Mouse (Mus musculus): ENCODE data around the gene Sec16a. TPM values are rescaled to one million over a fixed set of nuclear protein-coding genes. Genes with fewer than 3 reads are reported as not detected.
"Not testable (repeated sequence)": the region's sequence is repeated elsewhere in the genome, so short reads cannot be mapped to it uniquely, and the experiment has no call there.

Sec16a gene
- total RNA-seq, 2 experiments from 2014 or later: 50.6 to 50.9 TPM

GRCm38 (mm10) chr2:26401023-26401422, 44.0 kb downstream of the Sec16a start:
- Histone ChIP-seq H3K4me3 (no peak overlapping the region), H3K27ac (no peak overlapping the region)
- intact Hi-C loops (cut with DNase I): no loop called here
- TF ChIP-seq CTCF (IDR thresholded peaks at IDR 0.05): no peak
- no peak for DNase-seq (ENCODE audit: extremely low spot score in 1 of 2, low spot score in 2 of 2)

- DNase-seq (ENCODE audit: extremely low spot score in 1 of 2, low spot score in 2 of 2): no peak
- Histone ChIP-seq H3K4me3 (no peak overlapping the region), H3K27ac (no peak overlapping the region)
- intact Hi-C loops (cut with DNase I): no loop called here
- TF ChIP-seq CTCF (IDR thresholded peaks at IDR 0.05): no peak
Measured at GRCm38 (mm10) chr2:26400296-26400695, 44.7 kb downstream of the Sec16a start.

- DNase-seq (ENCODE audit: extremely low spot score in 1 of 2, low spot score in 2 of 2): no peak
- intact Hi-C loops (cut with DNase I): no loop called here
- H3K27ac ChIP-seq: no peak overlapping the region
Measured at GRCm38 (mm10) chr2:26399647-26400046, 45.4 kb downstream of the Sec16a start.

GRCm38 (mm10) chr2:26398978-26399377, 46.0 kb downstream of the Sec16a start:
- Histone ChIP-seq H3K27ac (no peak overlapping the region; the same call in 1 of the 2 replicates), H3K4me3 (no peak overlapping the region)
- no peak for DNase-seq (ENCODE audit: extremely low spot score in 1 of 2, low spot score in 2 of 2)
- TF ChIP-seq CTCF (IDR thresholded peaks at IDR 0.05): no peak
- intact Hi-C loops (cut with DNase I): no loop called here

More at GRCm38 (mm10) chr2:26399647-26400046, 45.4 kb downstream of the Sec16a start:
- TF ChIP-seq CTCF (IDR thresholded peaks at IDR 0.05): no peak
- no peak overlapping the region for H3K4me3 ChIP-seq

GRCm38 (mm10) chr2:26391617-26392016, 53.4 kb downstream of the Sec16a start:
- intact Hi-C loops (cut with DNase I): no loop called here

GRCm38 (mm10) chr2:26390954-26391353, 54.1 kb downstream of the Sec16a start:
- H3K4me3 ChIP-seq: no peak overlapping the region
- no peak overlapping the region for H3K27ac ChIP-seq
- intact Hi-C loops (cut with DNase I): no loop called here
- DNase-seq (ENCODE audit: extremely low spot score in 1 of 2, low spot score in 2 of 2): no peak
- no peak for TF ChIP-seq CTCF (IDR thresholded peaks at IDR 0.05)

More at GRCm38 (mm10) chr2:26391617-26392016, 53.4 kb downstream of the Sec16a start:
- TF ChIP-seq CTCF (IDR thresholded peaks at IDR 0.05): no peak
- no peak overlapping the region for H3K27ac ChIP-seq
- no peak for DNase-seq (ENCODE audit: extremely low spot score in 1 of 2, low spot score in 2 of 2)
- no peak overlapping the region for H3K4me3 ChIP-seq

- H3K27ac ChIP-seq: peak within 1 kb of the TSS; percentile 87
- TF ChIP-seq CTCF (IDR thresholded peaks at IDR 0.05): no peak
- DNase-seq (ENCODE audit: extremely low spot score in 1 of 2, low spot score in 2 of 2): peak; percentile 88 to 90
- intact Hi-C loops (cut with DNase I): loop anchor here (1.0 to 5.0 kb wide), 2 partner anchors 9 to 72 kb away; partner anchors contain the start of genes Gpsm1 and Snapc4
- H3K4me3 ChIP-seq: peak within 1 kb of the TSS; percentile 94
Measured at GRCm38 (mm10) chr2:26389154-26389690, 55.8 kb downstream of the Sec16a start, which contains the start of the genes Entr1 and Pmpca. TSS of gene Entr1 (minus strand) at chr2:26389316. TSS of gene Pmpca (plus strand) at chr2:26389339.

GRCm38 (mm10) chr2:26388682-26389153, 56.3 kb downstream of the Sec16a start:
- DNase-seq (ENCODE audit: extremely low spot score in 1 of 2, low spot score in 2 of 2): peak in 1 of 2 experiments; percentile 47
- intact Hi-C loops (cut with DNase I): loop anchor here (1.0 to 5.0 kb wide), 2 partner anchors 8 to 71 kb away; partner anchors contain the start of genes Gpsm1 and Snapc4

GRCm38 (mm10) chr2:26387713-26388112, 57.3 kb downstream of the Sec16a start:
- no peak overlapping the region for H3K4me3 ChIP-seq
- intact Hi-C loops (cut with DNase I): loop anchor here (5.0 kb wide), 1 partner anchor 70 kb away; the partner anchor contains the start of gene Gpsm1
- DNase-seq (ENCODE audit: extremely low spot score in 1 of 2, low spot score in 2 of 2): no peak
- no peak for TF ChIP-seq CTCF (IDR thresholded peaks at IDR 0.05)
- H3K27ac ChIP-seq: no peak overlapping the region

More at GRCm38 (mm10) chr2:26388682-26389153, 56.3 kb downstream of the Sec16a start:
- Histone ChIP-seq H3K4me3 (peak overlapping the region; percentile 94), H3K27ac (peak overlapping the region; percentile 69)
- no peak for TF ChIP-seq CTCF (IDR thresholded peaks at IDR 0.05)

GRCm38 (mm10) chr2:26380871-26381270, 64.1 kb downstream of the Sec16a start:
- peak overlapping the region; percentile 88 for H3K4me3 ChIP-seq
- intact Hi-C loops (cut with DNase I): loop anchor here (1.0 to 2.0 kb wide), 2 partner anchors 8 to 80 kb away; partner anchors contain the start of genes Entr1 and Pmpca
- not testable (repeated sequence) for DNase-seq (ENCODE audit: extremely low spot score in 1 of 2, low spot score in 2 of 2); H3K27ac ChIP-seq

GRCm38 (mm10) chr2:26380131-26380771, 64.8 kb downstream of the Sec16a start, which contains the start of gene Snapc4:
TSS of gene Snapc4 (minus strand) at chr2:26380653.
- DNase-seq (ENCODE audit: extremely low spot score in 1 of 2, low spot score in 2 of 2): peak; percentile 81 to 85
- peak within 1 kb of the TSS; percentile 78 for H3K27ac ChIP-seq
- intact Hi-C loops (cut with DNase I): loop anchor here (1.0 to 2.0 kb wide), 2 partner anchors 9 to 79 kb away; partner anchors contain the start of genes Entr1 and Pmpca
- peak within 1 kb of the TSS; percentile 88 for H3K4me3 ChIP-seq
- TF ChIP-seq CTCF (IDR thresholded peaks at IDR 0.05): no peak

- no peak overlapping the region for H3K4me3 ChIP-seq
- no peak overlapping the region for H3K27ac ChIP-seq
- intact Hi-C loops (cut with DNase I): no loop called here
- DNase-seq (ENCODE audit: extremely low spot score in 1 of 2, low spot score in 2 of 2): no peak
- TF ChIP-seq CTCF (IDR thresholded peaks at IDR 0.05): no peak
Measured at GRCm38 (mm10) chr2:26372396-26372795, 72.6 kb downstream of the Sec16a start.

All from left cerebral cortex, adult 2 months (tissue).